Mouse (Mus musculus) retina, adult 2 months (tissue): Measurements from ENCODE around the gene Emp2.

Experiments used
- DNase-seq: peaks from one replicate; pipeline ENCODE4 v3.0.0-alpha.2; 2012; ENCODE audit warnings: low read depth, low spot score

Emp2 gene

GRCm38 (mm10) chr16:10236601-10237000 lies 77.2 kb downstream of the Emp2 start:
- DNase-seq: no peak
